Mouse (Mus musculus): ENCODE results near the gene Adra2a. TPM values are rescaled to one million over a fixed set of nuclear protein-coding genes. Genes with fewer than 3 reads are reported as not detected.

Adra2a gene
- not detected for polyA plus RNA-seq (2017; shearing (Covaris generic))

GRCm38 (mm10) chr19:54043851-54044250 is at the start of gene Adra2a:
TSS of gene Adra2a (plus strand) at chr19:54044151.

Other genes starting within 250 kb of the Adra2a start
- gene Pdcd4, start 151.9 kb upstream of the Adra2a start, polyA plus RNA-seq (2017; shearing (Covaris generic)) = 151 TPM
- 69.7 TPM for gene Shoc2, start 99.8 kb upstream of the Adra2a start, polyA plus RNA-seq (2017; shearing (Covaris generic))
- gene Bbip1, start 99.5 kb upstream of the Adra2a start, polyA plus RNA-seq (2017; shearing (Covaris generic)) = 106 TPM